Mouse (Mus musculus) cortical plate, adult 2 months (tissue): ENCODE measurements at regions not wholly inside any gene's neighbourhood (a gene's known extent, or its start where the extent isn't known, plus 50 kb on each side); places are given as distances from the start of the nearest gene placed in this dataset.

Experiments
- CTCF ChIP-seq: fragments of 200-500 bp; IDR thresholded peaks from 2 replicates; pipeline ENCODE4 v1.5.1; 2011; ENCODE audit warnings: mild to moderate bottlenecking, control low read depth, low read length; ENCODE audit not compliant: insufficient read depth; ENCODE audit errors: extremely low read depth
- POLR2A ChIP-seq: fragments of 200-500 bp; IDR thresholded peaks from 2 replicates; pipeline ENCODE4 v1.6.1; 2011; ENCODE audit warnings: mild to moderate bottlenecking, low read length, control low read depth; ENCODE audit not compliant: insufficient read depth; ENCODE audit errors: extremely low read depth

GRCm38 (mm10) chr16:28984931-28985330 lies 55.5 kb upstream of the Mb21d2 start:
- TF ChIP-seq CTCF (no peak), POLR2A (no peak)
